Mouse (Mus musculus): ENCODE measurements around the gene Itga6. TPM values are rescaled to one million over a fixed set of nuclear protein-coding genes. Genes with fewer than 3 reads are reported as not detected.
"Not testable (repeated sequence)": the region's sequence is repeated elsewhere in the genome, so short reads cannot be mapped to it uniquely, and the experiment has no call there.

Itga6 gene
- polyA plus RNA-seq, 1 experiment = 151 TPM

DNA sequence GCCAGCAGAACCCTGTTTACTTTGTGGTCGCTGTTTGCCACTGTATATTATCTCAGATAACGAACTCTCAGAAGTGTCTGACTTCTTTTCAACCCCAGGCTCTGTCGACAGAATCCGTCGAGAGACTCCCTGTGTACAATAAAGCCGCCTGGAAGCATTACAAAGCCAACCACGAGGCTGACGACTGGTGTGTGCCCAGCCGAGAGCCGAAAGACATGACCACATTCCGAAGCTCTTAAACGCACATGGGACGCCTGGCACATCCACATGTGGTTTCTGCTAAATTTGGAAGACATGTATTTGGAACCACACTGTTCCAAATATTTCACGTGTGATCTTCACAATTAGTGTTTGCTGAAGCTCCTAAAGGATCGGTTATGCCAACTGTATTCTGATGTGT is 154.5 kb downstream of the Itga6 start:
- Histone ChIP-seq H3K36me3 (ENCODE audit: control insufficient read depth, insufficient read depth, low read length, poor library complexity, severe bottlenecking) (peaks cover 46% of the 10 kb centered on the region), H3K4me3 (ENCODE audit: low read depth, low read length) (no peak overlapping the region), H3K4me1 (ENCODE audit: control insufficient read depth, insufficient read depth, low read length) (no peaks in the 10 kb centered on the region), H3K9me3 (replicated peaks; ENCODE audit: control insufficient read depth, insufficient read depth, low read length, poor library complexity, severe bottlenecking) (no peaks in the 10 kb centered on the region), H3K9ac (ENCODE audit: low read depth, poor library complexity, severe bottlenecking) (no peak overlapping the region), H3K27ac (ENCODE audit: insufficient read depth, low read length) (no peak overlapping the region), H3K27me3 (ENCODE audit: control insufficient read depth, insufficient read depth, low read length, poor library complexity, severe bottlenecking) (no peaks in the 10 kb centered on the region)
- TF ChIP-seq EP300 (IDR thresholded peaks at IDR 0.05; ENCODE audit: insufficient read depth, low read depth, low read length) = no peak
- TF ChIP-seq POLR2A (IDR thresholded peaks at IDR 0.05; ENCODE audit: insufficient read depth, low read length) = no peak
- no peak for TF ChIP-seq CTCF (IDR thresholded peaks at IDR 0.05; ENCODE audit: low read depth, low read length)

DNA sequence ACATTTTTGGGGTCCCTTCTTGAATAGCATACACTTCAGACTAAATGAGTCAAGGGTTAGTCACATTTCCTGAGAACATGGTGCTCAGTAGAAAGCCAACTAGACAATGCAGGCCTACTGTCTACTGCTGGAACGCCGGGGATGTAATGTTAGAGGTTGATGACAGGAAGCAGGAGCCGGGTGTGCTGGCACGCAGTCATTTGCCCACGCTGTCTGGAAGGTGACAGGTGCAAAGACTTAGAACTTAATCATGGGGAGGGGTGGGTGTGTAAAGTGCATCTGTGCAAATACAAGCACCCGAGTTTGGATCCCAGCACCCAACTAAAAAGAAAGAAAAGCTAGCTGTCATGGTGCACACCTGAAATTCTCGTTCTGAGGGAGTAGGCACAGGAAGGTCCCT is 159.7 kb downstream of the Itga6 start:
- Histone ChIP-seq H3K9ac (ENCODE audit: low read depth, poor library complexity, severe bottlenecking) (no peak overlapping the region), H3K27me3 (ENCODE audit: control insufficient read depth, insufficient read depth, low read length, poor library complexity, severe bottlenecking) (no peaks in the 10 kb centered on the region), H3K27ac (ENCODE audit: insufficient read depth, low read length) (no peak overlapping the region), H3K9me3 (replicated peaks; ENCODE audit: control insufficient read depth, insufficient read depth, low read length, poor library complexity, severe bottlenecking) (no peaks in the 10 kb centered on the region), H3K4me1 (ENCODE audit: control insufficient read depth, insufficient read depth, low read length) (peaks cover 2% of the 10 kb centered on the region), H3K4me3 (ENCODE audit: low read depth, low read length) (no peak overlapping the region), H3K36me3 (ENCODE audit: control insufficient read depth, insufficient read depth, low read length, poor library complexity, severe bottlenecking) (peaks cover 11% of the 10 kb centered on the region)
- TF ChIP-seq CTCF (IDR thresholded peaks at IDR 0.05; ENCODE audit: low read depth, low read length) = no peak
- TF ChIP-seq EP300 (IDR thresholded peaks at IDR 0.05; ENCODE audit: insufficient read depth, low read depth, low read length) = no peak
- no peak for TF ChIP-seq POLR2A (IDR thresholded peaks at IDR 0.05; ENCODE audit: insufficient read depth, low read length)

DNA sequence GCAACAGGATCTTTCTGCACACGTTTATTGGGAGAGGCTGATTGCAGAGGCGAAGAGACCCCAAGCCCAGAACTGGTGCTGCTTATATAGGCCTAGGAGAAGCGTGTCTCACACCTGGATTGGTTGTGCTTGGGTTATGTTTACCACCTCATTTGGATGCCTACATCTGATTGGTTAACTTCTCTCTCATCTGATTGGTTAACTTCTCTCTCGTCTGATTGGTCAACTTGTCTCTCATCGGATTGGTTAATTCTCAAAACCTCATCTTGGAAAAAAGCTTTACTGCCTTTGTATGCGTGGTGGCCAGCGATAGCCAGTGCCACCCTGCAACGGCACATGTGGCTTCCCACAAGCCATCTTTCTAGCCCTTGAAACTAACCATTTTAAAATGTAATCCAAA is 160.9 kb downstream of the Itga6 start:
- not testable (repeated sequence) for H3K9ac ChIP-seq (ENCODE audit: low read depth, poor library complexity, severe bottlenecking); H3K27ac ChIP-seq (ENCODE audit: insufficient read depth, low read length); H3K4me3 ChIP-seq (ENCODE audit: low read depth, low read length); H3K27me3 ChIP-seq (ENCODE audit: control insufficient read depth, insufficient read depth, low read length, poor library complexity, severe bottlenecking); H3K9me3 ChIP-seq (replicated peaks; ENCODE audit: control insufficient read depth, insufficient read depth, low read length, poor library complexity, severe bottlenecking); H3K4me1 ChIP-seq (ENCODE audit: control insufficient read depth, insufficient read depth, low read length); H3K36me3 ChIP-seq (ENCODE audit: control insufficient read depth, insufficient read depth, low read length, poor library complexity, severe bottlenecking)

Other genes starting within 250 kb of the Itga6 start
- gene Dlx1, start 217.5 kb upstream of the Itga6 start, polyA plus RNA-seq (2011; ENCODE audit: insufficient read depth, insufficient read length, low read depth, missing spikeins) = not detected in 2 replicates
- gene Dlx2, start 198.9 kb upstream of the Itga6 start, polyA plus RNA-seq (2011; ENCODE audit: insufficient read depth, insufficient read length, low read depth, missing spikeins) = not detected in 2 replicates
- 144 and 162 TPM in 2 replicates for gene Pdk1, start 127.6 kb downstream of the Itga6 start, polyA plus RNA-seq (2011; ENCODE audit: insufficient read depth, insufficient read length, low read depth, missing spikeins)
- gene Rapgef4, start 235.6 kb downstream of the Itga6 start, polyA plus RNA-seq (2011; ENCODE audit: insufficient read depth, insufficient read length, low read depth, missing spikeins) = not detected in 2 replicates